Mouse (Mus musculus): Measurements from ENCODE around the gene Map3k14. TPM values are rescaled to one million over a fixed set of nuclear protein-coding genes. Genes with fewer than 3 reads are reported as not detected.
"Not testable (repeated sequence)": the region's sequence is repeated elsewhere in the genome, so short reads cannot be mapped to it uniquely, and the experiment has no call there.

Map3k14 gene
- polyA plus RNA-seq, 1 experiment = 18.7 TPM

DNA sequence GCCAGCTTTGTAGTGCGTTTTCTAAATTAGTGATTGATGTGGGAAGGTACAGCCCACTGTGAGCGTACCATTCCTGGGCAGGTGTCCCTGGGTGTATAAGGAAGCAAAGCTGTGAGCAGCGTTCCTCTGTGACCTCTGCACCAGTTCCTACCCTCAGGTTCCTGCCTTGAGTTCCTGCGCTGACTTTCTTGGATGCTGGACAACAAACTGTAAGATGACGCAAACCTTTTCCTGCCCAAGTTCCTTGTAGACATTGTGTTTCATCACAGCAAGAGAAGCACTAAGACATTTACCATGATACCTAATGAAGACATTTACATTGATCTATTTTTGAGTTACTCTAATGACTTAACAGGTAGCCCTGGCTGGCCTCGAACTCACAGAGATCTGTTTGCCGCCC lies 27.5 kb upstream of the Map3k14 start:
- H3K27ac ChIP-seq (ENCODE audit: insufficient read depth, low read depth, low read length) = no peak overlapping the region
- 0 out of 2 replicates have a peak, but pooled peaks cover 3% of the 10 kb centered on the region for H3K4me1 ChIP-seq (ENCODE audit: control insufficient read depth, insufficient read depth, low read length)
- no peak for TF ChIP-seq CTCF (IDR thresholded peaks at IDR 0.05; ENCODE audit: low read depth, low read length)
- no peak for TF ChIP-seq POLR2A (IDR thresholded peaks at IDR 0.05; ENCODE audit: borderline replicate concordance, low read depth, low read length)
- no peak overlapping the region for H3K4me3 ChIP-seq (ENCODE audit: insufficient read depth, low read length)

DNA sequence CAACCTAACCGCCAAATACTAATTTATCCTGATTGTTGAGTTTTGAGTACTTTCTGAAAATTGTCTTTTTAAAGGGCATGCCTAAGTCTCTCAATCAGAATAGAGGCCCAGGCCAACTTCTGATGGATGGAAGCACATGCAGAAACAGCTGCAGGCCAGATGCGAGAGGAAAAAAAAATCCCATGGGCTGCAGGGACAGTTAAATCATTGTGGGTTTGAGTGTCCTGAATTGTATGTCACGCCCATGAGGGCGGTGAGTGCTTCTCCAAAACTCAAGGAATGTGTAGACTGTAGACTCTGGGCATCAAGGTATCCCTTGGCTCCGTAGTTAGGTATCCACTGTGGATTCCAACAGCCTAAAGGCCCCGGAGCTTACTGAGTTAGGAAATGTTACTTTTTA lies 26.8 kb upstream of the Map3k14 start:
- TF ChIP-seq POLR2A (IDR thresholded peaks at IDR 0.05; ENCODE audit: borderline replicate concordance, low read depth, low read length) (no peak), CTCF (IDR thresholded peaks at IDR 0.05; ENCODE audit: low read depth, low read length) (no peak)
- no peak overlapping the region for H3K27ac ChIP-seq (ENCODE audit: insufficient read depth, low read depth, low read length)
- H3K4me3 ChIP-seq (ENCODE audit: insufficient read depth, low read length) = no peak overlapping the region
- 0 out of 2 replicates have a peak, but pooled peaks cover 3% of the 10 kb centered on the region for H3K4me1 ChIP-seq (ENCODE audit: control insufficient read depth, insufficient read depth, low read length)

DNA sequence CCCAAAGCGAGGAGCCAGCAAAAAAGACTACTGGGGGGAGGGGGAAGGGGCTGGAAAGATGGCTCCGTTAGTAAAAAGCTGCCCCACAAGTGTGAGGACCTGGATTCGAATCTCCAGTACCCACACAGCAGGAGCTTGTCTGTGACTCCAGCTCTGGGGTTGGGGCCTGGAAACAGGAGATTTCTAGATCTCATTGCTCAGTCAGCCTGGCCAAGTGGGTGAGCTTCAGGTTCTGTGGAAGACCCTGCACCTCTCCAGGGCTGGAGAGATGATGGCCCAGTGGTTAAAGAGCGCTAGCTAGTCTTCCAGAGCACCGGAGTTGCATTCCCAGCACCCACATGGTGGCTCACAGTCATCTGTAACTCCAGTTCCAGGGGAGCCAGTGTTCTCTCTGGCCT lies 25.6 kb upstream of the Map3k14 start:
- H3K27ac ChIP-seq (ENCODE audit: insufficient read depth, low read depth, low read length) = no peak overlapping the region

DNA sequence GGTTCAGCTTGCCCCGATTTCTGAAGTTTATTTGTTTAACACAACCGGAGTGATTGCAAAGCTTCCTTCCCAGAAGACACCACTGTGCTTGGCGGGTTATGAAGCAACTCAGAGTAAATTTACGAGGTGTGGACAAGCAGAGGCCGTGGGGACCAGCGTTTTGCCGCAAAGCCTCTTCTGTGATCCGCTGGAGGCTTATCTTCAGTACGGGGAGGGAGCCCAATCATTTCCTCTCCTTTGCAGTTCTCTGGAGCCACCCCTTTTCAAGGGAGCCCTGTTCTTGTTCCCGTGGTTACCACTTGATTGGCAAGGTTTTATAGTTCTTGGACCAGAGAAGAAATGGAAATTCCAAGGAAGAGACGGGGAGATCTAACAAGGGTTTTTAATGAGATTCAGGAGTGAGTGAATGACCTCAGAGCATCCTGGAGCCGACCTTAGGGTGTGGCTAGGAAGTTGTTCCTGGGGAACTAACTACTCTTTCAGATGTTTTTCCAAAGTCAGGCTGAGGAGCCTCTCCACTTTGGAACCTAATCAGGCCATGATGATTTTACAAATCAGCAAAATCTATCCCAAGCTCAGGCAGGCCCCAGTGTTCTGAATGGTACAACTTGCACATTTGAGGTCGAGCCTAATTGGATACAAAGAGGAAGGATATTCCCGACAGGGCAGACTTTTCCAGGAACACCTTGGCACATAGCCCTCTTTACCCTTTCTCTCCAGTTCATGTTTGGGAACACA lies 25.0 kb upstream of the Map3k14 start:
- no peak overlapping the region for H3K4me3 ChIP-seq (ENCODE audit: insufficient read depth, low read length)
- peaks cover 15% of the 10 kb centered on the region for H3K4me1 ChIP-seq (ENCODE audit: control insufficient read depth, insufficient read depth, low read length)
- no peak overlapping the region for H3K27ac ChIP-seq (ENCODE audit: insufficient read depth, low read depth, low read length)
- no peak for TF ChIP-seq CTCF (IDR thresholded peaks at IDR 0.05; ENCODE audit: low read depth, low read length)

More for the DNA sequence above, 25.6 kb upstream of the Map3k14 start:
- TF ChIP-seq CTCF (IDR thresholded peaks at IDR 0.05; ENCODE audit: low read depth, low read length) (no peak), POLR2A (IDR thresholded peaks at IDR 0.05; ENCODE audit: borderline replicate concordance, low read depth, low read length) (no peak)
- Histone ChIP-seq H3K4me1 (ENCODE audit: control insufficient read depth, insufficient read depth, low read length) (peaks cover 12% of the 10 kb centered on the region), H3K4me3 (ENCODE audit: insufficient read depth, low read length) (no peak overlapping the region)

DNA sequence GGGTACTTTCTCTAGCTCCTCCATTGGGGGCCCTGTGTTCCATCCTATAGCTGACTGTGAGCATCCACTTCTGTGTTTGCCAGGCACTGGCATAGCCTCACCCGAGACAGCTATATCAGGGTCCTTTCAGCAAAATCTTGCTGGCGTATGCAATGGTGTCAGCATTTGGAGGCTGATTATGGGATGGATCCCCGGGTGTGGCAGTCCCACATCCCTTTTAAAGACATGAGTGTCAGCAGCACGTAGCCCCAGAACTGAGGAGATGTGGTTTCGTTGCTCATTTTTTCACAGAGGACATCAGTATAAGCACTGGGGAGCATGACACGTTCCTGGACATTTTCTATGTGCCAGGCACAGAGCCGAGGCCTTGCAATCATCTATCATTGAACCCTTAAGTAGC lies 23.6 kb upstream of the Map3k14 start:
- H3K4me1 ChIP-seq (ENCODE audit: control insufficient read depth, insufficient read depth, low read length) = peaks cover 15% of the 10 kb centered on the region
- not testable (repeated sequence) for H3K27ac ChIP-seq (ENCODE audit: insufficient read depth, low read depth, low read length); H3K4me3 ChIP-seq (ENCODE audit: insufficient read depth, low read length)

DNA sequence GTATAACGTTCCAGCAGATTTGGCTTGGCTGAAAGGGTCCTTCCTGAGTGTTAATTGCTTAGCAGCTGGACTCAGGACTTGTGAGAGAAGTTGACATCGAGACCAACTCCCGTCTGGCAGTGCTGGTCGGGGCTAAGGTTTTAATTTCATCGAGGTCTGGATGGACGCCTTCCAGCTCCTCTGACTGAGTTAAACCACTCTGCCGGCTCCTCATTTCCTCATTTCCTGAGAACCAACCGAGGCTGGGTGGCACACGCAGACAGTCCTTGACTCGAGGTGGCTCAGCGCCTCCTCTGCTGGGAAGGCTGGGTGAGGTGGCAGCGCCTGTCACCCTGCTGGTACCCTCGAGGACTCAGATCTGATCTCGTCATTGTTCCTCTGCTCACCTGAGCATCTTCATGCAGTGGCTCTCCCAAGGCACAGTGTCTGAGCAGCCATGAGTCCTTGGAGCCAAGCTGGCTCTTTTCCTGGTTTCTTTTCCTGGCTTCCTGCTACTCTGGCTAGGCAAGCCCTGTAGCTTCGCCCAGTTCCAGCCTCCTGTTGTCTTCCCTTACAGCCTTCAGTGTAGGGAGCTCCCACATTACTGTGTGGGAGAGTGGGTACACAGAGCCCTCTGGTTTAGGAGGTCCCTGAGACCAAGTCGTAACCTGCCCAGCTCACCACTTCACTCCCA lies 21.2 kb upstream of the Map3k14 start:
- no peak overlapping the region for H3K4me3 ChIP-seq (ENCODE audit: insufficient read depth, low read length)
- H3K4me1 ChIP-seq (ENCODE audit: control insufficient read depth, insufficient read depth, low read length) = peaks cover 12% of the 10 kb centered on the region
- H3K27ac ChIP-seq (ENCODE audit: insufficient read depth, low read depth, low read length) = no peak overlapping the region
- TF ChIP-seq POLR2A (IDR thresholded peaks at IDR 0.05; ENCODE audit: borderline replicate concordance, low read depth, low read length) (no peak), CTCF (IDR thresholded peaks at IDR 0.05; ENCODE audit: low read depth, low read length) (no peak)

DNA sequence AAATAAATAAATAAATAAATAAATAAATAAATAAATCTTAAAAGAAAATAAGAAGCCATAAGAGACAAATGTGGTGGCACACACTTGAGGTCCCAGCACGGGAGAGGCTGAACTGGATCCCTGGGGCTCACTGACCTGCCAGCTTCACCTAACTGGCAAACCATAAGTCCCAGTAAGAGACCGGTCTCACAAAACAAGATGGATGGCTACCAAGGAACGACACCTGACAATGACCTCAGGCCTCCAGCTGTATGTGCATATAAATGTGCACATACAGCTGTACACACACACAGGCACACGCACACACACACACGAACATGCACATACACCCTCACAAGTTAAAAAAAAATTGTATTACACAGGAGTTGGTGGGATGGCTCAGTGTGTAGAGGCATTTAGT lies 19.6 kb upstream of the Map3k14 start:
- no peak overlapping the region for H3K4me3 ChIP-seq (ENCODE audit: insufficient read depth, low read length)
- TF ChIP-seq CTCF (IDR thresholded peaks at IDR 0.05; ENCODE audit: low read depth, low read length) = no peak
- TF ChIP-seq POLR2A (IDR thresholded peaks at IDR 0.05; ENCODE audit: borderline replicate concordance, low read depth, low read length) = no peak
- peaks cover 20% of the 10 kb centered on the region for H3K4me1 ChIP-seq (ENCODE audit: control insufficient read depth, insufficient read depth, low read length)
- H3K27ac ChIP-seq (ENCODE audit: insufficient read depth, low read depth, low read length) = no peak overlapping the region

DNA sequence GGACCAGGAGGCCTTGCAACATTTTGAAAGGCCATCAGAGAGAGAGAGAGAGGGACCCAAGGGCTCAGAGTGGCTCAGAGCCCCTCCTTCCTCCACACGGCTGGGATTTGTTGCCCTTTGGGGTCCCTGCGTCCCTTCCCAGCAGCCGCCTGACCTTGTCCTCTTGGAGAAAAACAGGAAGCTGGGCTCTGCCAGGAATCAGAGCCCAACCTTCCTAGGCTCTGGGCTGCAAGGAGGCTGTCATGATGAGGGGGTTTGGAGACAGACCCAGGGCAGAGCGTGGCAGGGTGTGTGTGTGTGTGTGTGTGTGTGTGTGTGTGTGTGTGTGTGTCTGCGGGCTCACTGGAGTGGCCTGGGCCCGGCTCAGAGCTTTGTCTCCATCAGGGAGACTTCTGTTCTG lies 18.7 kb upstream of the Map3k14 start:
- H3K4me1 ChIP-seq (ENCODE audit: control insufficient read depth, insufficient read depth, low read length) = peaks cover 27% of the 10 kb centered on the region
- no peak overlapping the region for H3K4me3 ChIP-seq (ENCODE audit: insufficient read depth, low read length)
- no peak overlapping the region for H3K27ac ChIP-seq (ENCODE audit: insufficient read depth, low read depth, low read length)
- TF ChIP-seq POLR2A (IDR thresholded peaks at IDR 0.05; ENCODE audit: borderline replicate concordance, low read depth, low read length) (no peak), CTCF (IDR thresholded peaks at IDR 0.05; ENCODE audit: low read depth, low read length) (no peak)

DNA sequence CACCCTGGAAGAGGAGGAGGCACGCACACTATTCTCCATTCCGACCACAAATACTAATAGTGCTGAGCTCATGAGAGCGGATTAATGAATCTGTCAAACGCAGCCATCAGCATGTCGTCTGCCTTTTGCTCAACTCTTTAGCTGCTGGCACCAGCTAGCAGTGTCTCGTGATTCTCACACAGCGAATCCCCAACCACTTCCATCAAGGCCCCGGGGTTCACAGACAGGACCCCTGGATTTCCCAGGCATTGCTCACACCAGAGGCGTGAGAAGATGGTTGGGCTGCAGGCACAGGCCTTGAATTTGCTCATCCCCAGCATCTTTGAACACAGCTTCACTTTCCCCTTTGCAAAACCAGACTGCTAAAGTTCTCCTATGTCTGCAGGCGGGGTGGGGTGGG lies 18.0 kb upstream of the Map3k14 start:
- Histone ChIP-seq H3K27ac (ENCODE audit: insufficient read depth, low read depth, low read length) (no peak overlapping the region), H3K4me3 (ENCODE audit: insufficient read depth, low read length) (no peak overlapping the region), H3K4me1 (ENCODE audit: control insufficient read depth, insufficient read depth, low read length) (peaks cover 28% of the 10 kb centered on the region)
- TF ChIP-seq CTCF (IDR thresholded peaks at IDR 0.05; ENCODE audit: low read depth, low read length) (no peak), POLR2A (IDR thresholded peaks at IDR 0.05; ENCODE audit: borderline replicate concordance, low read depth, low read length) (no peak)

DNA sequence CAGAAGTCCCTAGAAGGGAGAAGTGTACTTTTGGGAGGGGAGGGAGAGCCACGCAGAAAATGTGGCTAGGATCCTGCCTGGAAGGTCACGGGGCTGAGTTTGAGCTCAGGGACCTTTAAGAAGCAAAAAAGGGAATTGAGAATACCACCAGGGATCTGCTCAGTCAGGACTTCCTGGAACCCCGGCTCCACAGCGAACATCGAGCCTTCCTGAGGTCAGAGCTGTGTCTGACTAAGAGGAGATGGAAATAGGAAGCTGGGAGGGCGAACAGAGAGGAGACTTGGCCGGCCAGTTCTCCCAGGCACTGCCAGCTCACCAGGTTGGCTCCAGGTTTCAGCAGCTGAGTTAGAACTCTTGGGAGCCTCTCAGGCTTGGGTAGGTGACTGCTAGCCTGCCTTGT lies 14.5 kb upstream of the Map3k14 start:
- TF ChIP-seq CTCF (IDR thresholded peaks at IDR 0.05; ENCODE audit: low read depth, low read length) (no peak), POLR2A (IDR thresholded peaks at IDR 0.05; ENCODE audit: borderline replicate concordance, low read depth, low read length) (no peak)
- Histone ChIP-seq H3K27ac (ENCODE audit: insufficient read depth, low read depth, low read length) (peak overlapping the region; percentile 85), H3K4me1 (ENCODE audit: control insufficient read depth, insufficient read depth, low read length) (peaks cover 16% of the 10 kb centered on the region), H3K4me3 (ENCODE audit: insufficient read depth, low read length) (no peak overlapping the region)
